Mouse (Mus musculus) layer of hippocampus, postnatal 25 days (tissue): ENCODE measurements around the gene Pitpnm3. TPM values are rescaled to one million over a fixed set of nuclear protein-coding genes. Genes with fewer than 3 reads are reported as not detected.
A peak's percentile ranks its signal among the peaks of the same experiment; 100 is the strongest.

ENCODE experiments used
- DNase-seq, 2 experiments: peaks; one replicate each; pipeline ENCODE4 v3.0.0; 2022; ENCODE audit warnings: mixed read lengths in 2 of 2, low spot score in 1 of 2; ENCODE audit errors: extremely low spot score in 1 of 2
- total RNA-seq, 2 experiments: library from RNA; stranded (reverse); gene quantifications; 2 replicates each; pipeline ENCODE4 v1.2.3; 2021

Gene Pitpnm3
- total RNA-seq, 2 experiments from 2014 or later = 25.0 to 27.9 TPM

DNA sequence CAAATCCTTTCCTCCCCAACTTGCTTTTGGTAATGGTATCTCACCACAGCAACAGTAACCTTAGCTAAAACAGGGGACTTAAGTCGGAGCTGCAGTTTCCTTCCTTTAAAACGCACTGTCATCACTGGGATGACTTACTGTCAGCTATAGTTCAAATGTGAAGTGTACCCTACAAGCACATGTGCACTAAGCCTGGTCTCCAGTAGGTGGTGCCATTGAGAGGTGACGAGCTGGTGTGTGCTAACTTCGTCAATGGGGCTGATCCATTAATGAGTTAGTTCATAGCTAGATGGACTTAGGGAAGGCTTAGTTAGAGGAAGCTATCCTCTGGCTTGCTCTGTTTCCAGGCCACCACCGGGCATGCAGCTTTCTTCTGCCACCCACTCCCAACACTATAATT, 82.9 kb downstream of the Pitpnm3 start:
- peak in 1 of 2 experiments; percentile 87 for DNase-seq

DNA sequence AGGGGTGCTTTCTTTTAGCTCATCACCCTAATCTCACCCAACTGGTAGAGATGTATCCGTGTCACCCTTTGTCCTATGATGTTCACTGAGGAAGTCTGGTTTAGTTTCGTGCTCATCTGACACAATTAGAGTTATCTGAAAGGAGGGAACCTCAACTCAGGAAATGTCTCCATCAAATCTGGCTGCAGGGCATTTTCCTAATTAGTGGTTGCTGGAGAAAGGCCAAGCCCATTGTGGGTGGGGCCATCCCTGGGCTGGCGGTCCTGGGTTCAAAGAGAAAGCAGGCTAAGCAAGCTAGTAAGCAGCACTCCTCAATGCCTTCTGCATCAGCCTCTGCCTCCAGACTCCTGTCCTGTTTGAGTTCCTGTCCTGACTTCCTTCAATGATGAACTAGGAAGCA, 83.4 kb downstream of the Pitpnm3 start:
- DNase-seq = no peak

DNA sequence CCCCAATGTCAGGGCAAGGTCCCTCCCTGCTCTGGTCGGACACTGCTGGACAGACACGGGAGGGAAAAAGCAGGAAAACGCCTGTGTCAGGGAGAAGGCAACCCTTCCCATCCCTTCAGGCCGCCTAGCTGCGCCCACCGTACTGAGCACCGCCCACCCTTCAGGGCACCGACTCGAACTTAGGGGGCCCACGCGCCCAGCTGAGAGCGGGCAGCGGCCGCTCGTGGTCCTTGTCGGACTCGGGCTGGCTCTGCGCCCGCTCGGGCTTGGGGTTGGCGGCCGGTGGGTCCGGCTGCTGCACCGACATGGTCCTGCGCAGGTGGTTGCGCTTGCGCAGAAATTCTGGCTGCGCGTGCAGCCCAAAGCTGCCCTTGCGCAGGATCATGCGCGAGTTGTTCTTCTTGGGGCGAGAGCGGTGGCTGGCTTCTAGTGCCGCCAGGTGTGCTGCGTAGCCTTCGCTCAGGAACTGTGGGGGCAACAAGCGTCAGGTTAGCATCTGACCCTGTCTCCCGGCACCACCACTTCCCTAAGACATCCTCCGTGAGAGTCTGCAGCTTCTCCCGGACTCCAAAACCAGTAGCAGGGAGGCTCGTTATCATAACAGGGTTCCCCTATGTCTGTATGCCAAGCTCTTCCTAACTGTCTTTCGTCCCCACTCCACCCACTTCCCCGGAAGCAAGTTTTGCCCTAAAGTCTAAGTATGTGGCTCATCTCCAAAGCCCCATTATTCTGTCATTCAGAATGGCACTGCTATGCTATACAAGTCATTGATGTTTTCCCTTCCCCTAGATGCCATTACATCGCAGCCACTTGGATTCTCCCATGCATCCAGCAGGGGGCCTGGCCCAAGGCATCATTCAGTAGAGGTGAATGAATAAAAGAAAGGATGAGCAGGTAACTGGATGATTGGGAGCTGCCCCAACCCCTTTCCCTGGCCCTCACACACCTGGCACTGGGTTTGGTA, 84.4 kb downstream of the Pitpnm3 start:
- DNase-seq = peak in 1 of 2 experiments; percentile 43

GRCm38 (mm10) chr11:72050168-72050894, 85.2 kb downstream of the Pitpnm3 start:
- DNase-seq = no peak

GRCm38 (mm10) chr11:72049171-72049759, 86.3 kb downstream of the Pitpnm3 start:
- DNase-seq = no peak

GRCm38 (mm10) chr11:72048730-72049129, 86.8 kb downstream of the Pitpnm3 start:
- no peak for DNase-seq

GRCm38 (mm10) chr11:72044231-72044630, 91.3 kb downstream of the Pitpnm3 start:
- no peak for DNase-seq

DNA sequence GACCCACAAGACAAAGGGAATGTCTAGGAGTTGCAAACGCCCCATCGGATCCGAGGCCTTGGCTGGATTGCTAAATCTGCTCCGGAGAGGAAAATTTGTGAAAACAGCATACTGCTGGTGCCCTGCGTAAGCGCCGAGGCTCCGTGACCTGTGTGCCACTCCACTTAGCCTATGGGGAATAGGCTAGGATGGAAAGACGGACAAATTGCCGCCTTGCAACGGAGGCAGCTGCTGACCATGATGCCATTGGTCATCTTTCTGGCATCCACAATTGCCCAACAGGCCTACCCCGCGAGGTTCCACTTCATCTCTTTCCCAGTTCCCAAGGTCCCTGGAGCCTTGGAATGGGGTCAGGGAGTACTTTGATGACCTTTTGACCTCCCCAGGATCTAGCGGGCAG, 92.9 kb downstream of the Pitpnm3 start:
- DNase-seq = no peak

- peak; percentile 55 to 77 for DNase-seq
Observed at GRCm38 (mm10) chr11:72041768-72042607, 93.6 kb downstream of the Pitpnm3 start, which contains the start of gene Pimreg. Pimreg (plus strand) TSS chr11:72042032.

GRCm38 (mm10) chr11:72041290-72041767, 94.2 kb downstream of the Pitpnm3 start:
- DNase-seq = no peak

DNA sequence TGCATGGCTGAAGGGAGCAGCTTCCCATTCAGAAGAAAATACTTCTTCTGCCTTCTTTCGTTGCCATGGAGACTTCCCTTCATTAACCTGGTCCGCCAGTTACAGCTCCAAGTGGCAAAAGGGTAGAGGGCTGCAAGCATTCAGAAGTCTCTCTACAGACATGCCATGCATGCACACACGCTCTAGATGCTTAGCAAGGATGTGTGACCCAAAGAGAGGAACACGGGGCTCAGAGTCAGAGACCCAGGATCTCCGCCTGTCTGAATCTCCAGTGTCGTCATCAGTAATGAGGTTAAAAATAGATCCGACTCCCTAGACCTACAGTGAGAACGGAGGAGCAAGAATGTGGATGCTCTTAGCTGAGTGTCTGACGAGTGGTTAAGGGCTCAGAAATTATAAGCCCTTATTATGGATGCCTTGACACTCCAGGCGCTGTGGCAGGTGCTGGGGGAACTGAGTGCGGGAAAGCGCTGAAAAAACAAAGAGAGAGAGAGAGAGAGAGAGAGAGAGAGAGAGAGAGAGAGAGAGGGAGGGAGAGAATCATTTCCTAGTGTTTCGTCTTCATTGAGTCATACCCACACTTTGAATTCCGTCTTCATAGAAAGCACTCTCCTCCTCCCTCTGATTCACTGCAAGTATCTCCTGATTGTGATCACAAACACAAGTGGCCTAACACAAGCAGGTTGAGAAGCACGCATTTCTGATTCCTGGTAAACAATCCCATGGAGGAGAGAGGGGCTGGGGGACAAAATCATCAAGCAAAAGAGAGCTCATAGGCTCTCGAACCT, 95.8 kb downstream of the Pitpnm3 start:
- no peak for DNase-seq

DNA sequence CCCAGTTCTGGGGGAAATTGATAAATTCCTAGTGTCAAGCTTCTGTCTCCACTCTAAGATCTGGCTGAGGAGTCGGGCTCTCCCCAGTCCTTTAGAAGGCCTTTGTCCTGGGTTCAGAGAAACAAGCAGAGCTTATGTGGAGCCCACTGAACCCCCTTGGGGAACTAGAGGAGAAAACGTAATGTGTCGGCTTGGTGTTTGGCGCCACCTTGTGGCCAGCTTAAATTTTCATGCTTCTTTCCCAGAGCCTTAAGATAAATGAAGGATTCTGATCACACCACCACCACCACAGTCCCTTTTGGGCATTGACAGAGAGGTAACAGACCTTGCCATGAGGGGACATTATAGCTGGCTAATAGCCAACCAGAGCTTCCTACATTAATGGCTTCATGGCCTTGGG, 97.6 kb downstream of the Pitpnm3 start:
- DNase-seq = peak; percentile 71 to 93

DNA sequence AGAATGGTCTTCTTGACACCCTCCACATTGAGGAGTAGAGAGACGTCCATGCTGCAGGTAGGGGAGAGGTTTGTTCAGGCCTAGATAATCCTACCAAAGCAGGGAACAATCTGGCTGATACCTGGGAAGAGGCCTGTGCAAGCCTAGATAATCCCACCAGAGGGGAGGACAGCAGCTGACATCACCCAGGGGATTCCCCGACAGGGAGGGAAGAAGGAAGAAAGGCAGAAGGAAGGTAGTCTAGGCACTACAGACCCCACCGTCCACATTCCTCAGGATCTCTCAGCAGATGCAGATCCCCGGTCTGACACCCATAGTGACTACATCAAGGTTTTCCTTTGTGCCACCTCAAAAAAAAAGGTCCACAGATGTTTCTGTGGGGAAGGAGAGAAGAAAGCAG, 98.2 kb downstream of the Pitpnm3 start, which contains the start of gene Aipl1:
TSS of gene Aipl1 (minus strand) at position 101 of the 400 bp plus-strand sequence.
- DNase-seq = no peak

DNA sequence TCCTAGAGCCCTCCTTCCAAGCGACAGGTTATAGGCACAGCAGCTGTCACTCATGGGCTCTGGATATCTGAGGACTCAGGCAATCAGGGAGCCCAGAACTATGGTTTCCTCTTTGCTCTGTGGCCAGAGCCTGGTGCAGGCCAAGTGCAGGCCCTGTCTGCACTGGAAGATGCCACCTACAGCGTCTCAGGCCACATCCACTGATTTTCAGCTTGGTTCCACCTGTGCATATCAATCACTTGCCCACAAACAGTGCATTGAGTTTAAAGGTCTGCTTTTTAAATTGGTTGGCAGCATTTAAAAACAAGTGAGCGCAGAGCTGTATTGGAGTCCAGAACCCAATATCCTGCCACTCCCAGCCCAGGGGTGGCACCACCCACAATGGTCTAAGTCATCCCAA, 103.0 kb downstream of the Pitpnm3 start:
- no peak for DNase-seq

DNA sequence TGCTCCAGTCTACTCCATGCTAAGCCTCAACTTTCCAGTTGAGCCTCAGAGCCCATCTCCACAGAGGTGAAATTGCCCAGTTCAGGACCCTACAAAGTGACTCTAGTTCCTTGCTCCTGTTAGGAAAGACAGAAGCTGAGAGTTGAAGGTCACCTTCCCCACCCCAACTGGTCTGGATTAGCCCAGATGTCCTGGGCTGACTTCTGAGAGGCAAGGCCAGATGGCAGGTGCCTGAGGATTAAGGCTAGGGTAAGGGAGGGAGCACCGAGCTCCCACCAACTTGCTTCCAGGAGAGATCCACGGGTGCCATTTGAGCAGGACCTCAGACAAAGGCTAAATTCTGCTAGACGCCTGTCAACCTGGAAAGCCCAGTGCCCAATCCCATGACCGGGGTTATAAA, 103.5 kb downstream of the Pitpnm3 start:
- DNase-seq = no peak

DNA sequence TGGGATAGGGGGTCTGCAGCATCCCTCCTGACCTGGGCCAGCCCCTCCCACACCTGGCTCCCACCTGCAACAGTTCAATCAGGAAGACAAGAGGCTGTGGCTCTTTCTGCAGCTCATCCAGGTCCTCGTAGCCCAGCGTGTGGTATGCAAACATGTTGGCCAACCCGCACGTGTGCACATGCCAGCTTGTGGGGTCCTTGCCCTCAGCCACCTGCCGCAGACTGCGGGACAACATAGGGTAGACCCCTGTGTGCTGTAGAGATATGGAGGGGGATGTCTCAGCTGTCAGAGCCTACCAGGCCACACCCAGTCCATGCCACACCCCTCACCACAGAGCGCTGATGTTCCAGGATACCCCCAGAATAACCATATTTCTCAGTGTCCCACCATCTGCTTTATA, 104.2 kb downstream of the Pitpnm3 start:
- no peak for DNase-seq

GRCm38 (mm10) chr11:72029143-72029542, 106.4 kb downstream of the Pitpnm3 start:
- DNase-seq = peak in 1 of 2 experiments; percentile 49

- DNase-seq = no peak
Observed at GRCm38 (mm10) chr11:72027836-72028235, 107.7 kb downstream of the Pitpnm3 start.

- no peak for DNase-seq
Observed at GRCm38 (mm10) chr11:72026516-72026915, 109.1 kb downstream of the Pitpnm3 start.
